Mouse (Mus musculus) bone marrow macrophage, adult 2 months (primary cell): ENCODE measurements around the gene Tspan12.
A peak's percentile ranks its signal among the peaks of the same experiment; 100 is the strongest.

Experiments
- CTCF ChIP-seq: IDR thresholded peaks from 2 replicates; pipeline ENCODE4 v1.5.1; 2012; ENCODE audit warnings: low read depth, mild to moderate bottlenecking, low read length, moderate library complexity
- POLR2A ChIP-seq: IDR thresholded peaks from 2 replicates; pipeline ENCODE4 v1.6.1; 2012; ENCODE audit warnings: mild to moderate bottlenecking, low read depth, low read length, borderline replicate concordance

DNA sequence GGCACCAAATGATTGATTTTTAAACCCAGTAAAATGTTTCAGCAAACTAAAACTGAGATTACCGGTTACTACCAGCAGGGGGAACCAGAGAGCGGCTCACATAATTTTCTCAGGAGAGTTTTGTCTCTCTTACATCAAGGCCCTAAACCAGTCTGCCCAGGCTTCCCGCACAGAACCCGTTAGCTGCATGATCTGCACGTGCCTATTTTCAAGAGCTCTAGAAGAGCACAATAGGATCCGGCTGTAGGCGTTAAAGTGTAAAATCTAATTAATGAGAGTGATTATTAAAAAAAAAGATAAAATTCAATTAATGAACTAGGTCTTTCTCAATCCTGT lies 57.3 kb downstream of the Tspan12 start:
- peak; percentile 48; the same call in 1 of the 2 replicates for TF ChIP-seq CTCF
- no peak for TF ChIP-seq POLR2A
